Mouse (Mus musculus) stomach, embryonic 15.5 days (tissue): Measurements from ENCODE around the gene Tbc1d9b. TPM values are rescaled to one million over a fixed set of nuclear protein-coding genes. Genes with fewer than 3 reads are reported as not detected.

Source experiments
- ATAC-seq: fragments of 200-750 bp; cut with Nextera tagmentation; 2 replicates; pipeline ENCODE4 v1.8.0; 2017; ENCODE audit warnings: low read depth, moderate number of reproducible peaks, moderate TSS enrichment; ENCODE audit not compliant: insufficient read depth, low FRiP score
- H3K27ac ChIP-seq: fragments of 300-500 bp; sonication (generic); 2 replicates; pipeline ENCODE4 v1.5.1; 2015; ENCODE audit warnings: mild to moderate bottlenecking, inconsistent platforms
- H3K27me3 ChIP-seq: fragments of 300-500 bp; sonication (generic); replicated peaks from 2 replicates; pipeline ENCODE4 v1.6.1; 2015; ENCODE audit warnings: inconsistent platforms
- H3K36me3 ChIP-seq: fragments of 300-500 bp; sonication (generic); 2 replicates; pipeline ENCODE4 v1.6.1; 2015; ENCODE audit warnings: inconsistent platforms
- H3K4me1 ChIP-seq: fragments of 300-500 bp; sonication (generic); 2 replicates; pipeline ENCODE4 v1.6.1; 2015; ENCODE audit warnings: inconsistent platforms
- H3K4me2 ChIP-seq: fragments of 300-500 bp; sonication (generic); 2 replicates; pipeline ENCODE4 v1.6.1; 2015; ENCODE audit warnings: mild to moderate bottlenecking, inconsistent platforms
- H3K4me3 ChIP-seq: fragments of 300-500 bp; sonication (generic); replicated peaks from 2 replicates; pipeline ENCODE4 v1.5.1; 2015; ENCODE audit warnings: inconsistent platforms
- H3K9ac ChIP-seq: fragments of 300-500 bp; sonication (generic); 2 replicates; pipeline ENCODE4 v1.6.1; 2015; ENCODE audit warnings: inconsistent platforms
- H3K9me3 ChIP-seq: fragments of 300-500 bp; sonication (generic); 2 replicates; pipeline ENCODE4 v1.6.1; 2016; ENCODE audit warnings: inconsistent platforms
- WGBS: fragments of 180-500 bp; shearing (Covaris S2); methylation state at CpG from one replicate; pipeline ENCODE4 v1.1.7; 2015; 5-methylcytosine and 5-hydroxymethylcytosine counted together
- polyA plus RNA-seq: library from polyadenylated mRNA; unstranded; fragments of >200 nt; fragmentation: Nextera tagmentation; extraction: Ambion mirVana; gene quantifications from 2 replicates; pipeline ENCODE4 v1.2.1, GENCODE M21; 2015

The Tbc1d9b gene
- polyA plus RNA-seq, 1 experiment from 2014 or later = 33.4 TPM

- no peaks in the 10 kb centered on the region for H3K27me3 ChIP-seq
- peaks cover 59% of the 10 kb centered on the region for H3K36me3 ChIP-seq
- no peak overlapping the region for H3K27ac ChIP-seq
- no peak overlapping the region for H3K4me3 ChIP-seq
- H3K4me1 ChIP-seq = peaks cover 8% of the 10 kb centered on the region
- H3K9me3 ChIP-seq = no peaks in the 10 kb centered on the region
- 80% methylated on average over 2 of the region's 2 CpGs for WGBS
- no peak overlapping the region for H3K9ac ChIP-seq
- H3K4me2 ChIP-seq = no peak overlapping the region
- ATAC-seq = no peak
These were observed 74.8 kb downstream of the Tbc1d9b start for GRCm38 (mm10) chr11:50206037-50206436.

- peaks cover 10% of the 10 kb centered on the region for H3K4me1 ChIP-seq
- H3K27ac ChIP-seq = no peak overlapping the region
- 94% methylated on average over 14 of the region's 14 CpGs for WGBS
- H3K4me2 ChIP-seq = no peak overlapping the region
- H3K9ac ChIP-seq = no peak overlapping the region
- no peak for ATAC-seq
- H3K27me3 ChIP-seq = no peaks in the 10 kb centered on the region
- H3K9me3 ChIP-seq = no peaks in the 10 kb centered on the region
- H3K36me3 ChIP-seq = peaks cover 46% of the 10 kb centered on the region
- no peak overlapping the region for H3K4me3 ChIP-seq
These were observed 76.1 kb downstream of the Tbc1d9b start for GRCm38 (mm10) chr11:50207344-50207743.

- Histone ChIP-seq H3K9ac (no peak overlapping the region), H3K36me3 (peaks cover 41% of the 10 kb centered on the region), H3K4me2 (no peak overlapping the region), H3K4me3 (no peak overlapping the region), H3K4me1 (peaks cover 15% of the 10 kb centered on the region), H3K27ac (no peak overlapping the region), H3K27me3 (no peaks in the 10 kb centered on the region), H3K9me3 (no peaks in the 10 kb centered on the region)
- no peak for ATAC-seq
- WGBS = 91% methylated on average over 5 of the region's 5 CpGs
These were observed 76.8 kb downstream of the Tbc1d9b start for GRCm38 (mm10) chr11:50208039-50208438.

GRCm38 (mm10) chr11:50210101-50210504 is 78.9 kb downstream of the Tbc1d9b start:
- Histone ChIP-seq H3K27me3 (no peaks in the 10 kb centered on the region), H3K4me1 (peaks cover 15% of the 10 kb centered on the region), H3K27ac (peak overlapping the region; percentile 99), H3K4me3 (peak overlapping the region; percentile 98), H3K4me2 (peak overlapping the region; percentile 65), H3K9ac (peak overlapping the region; percentile 98), H3K9me3 (no peaks in the 10 kb centered on the region), H3K36me3 (peaks cover 29% of the 10 kb centered on the region)
- under 1% methylated on average over 24 of the region's 24 CpGs for WGBS
- ATAC-seq = peak; percentile 93

- Histone ChIP-seq H3K9me3 (no peaks in the 10 kb centered on the region), H3K27me3 (no peaks in the 10 kb centered on the region), H3K4me1 (peaks cover 19% of the 10 kb centered on the region), H3K36me3 (peaks cover 25% of the 10 kb centered on the region), H3K4me2 (peak within 1 kb of the TSS; percentile 65), H3K27ac (peak within 1 kb of the TSS; percentile 99), H3K9ac (peak within 1 kb of the TSS; percentile 98), H3K4me3 (peak within 1 kb of the TSS; percentile 98)
- under 1% methylated on average over 48 of the region's 48 CpGs for WGBS
- peak; percentile 69 for ATAC-seq
These were observed 79.4 kb downstream of the Tbc1d9b start, which contains the start of the genes Sqstm1 and Mgat4b for GRCm38 (mm10) chr11:50210505-50211151. Gene Sqstm1 (minus strand): TSS chr11:50210827. Gene Mgat4b (plus strand): TSS chr11:50210890.

GRCm38 (mm10) chr11:50211322-50212059 is 80.3 kb downstream of the Tbc1d9b start:
- peaks cover 17% of the 10 kb centered on the region for H3K36me3 ChIP-seq
- H3K4me3 ChIP-seq = peak overlapping the region; percentile 98
- H3K27me3 ChIP-seq = no peaks in the 10 kb centered on the region
- H3K4me2 ChIP-seq = peak overlapping the region; percentile 65
- H3K9ac ChIP-seq = no peak overlapping the region
- no peak for ATAC-seq
- WGBS = 89% methylated on average over 3 of the region's 3 CpGs
- H3K9me3 ChIP-seq = no peaks in the 10 kb centered on the region
- H3K4me1 ChIP-seq = peaks cover 24% of the 10 kb centered on the region
- H3K27ac ChIP-seq = peak overlapping the region; percentile 99; the same call in 1 of the 2 replicates

- no peak for ATAC-seq
- H3K4me2 ChIP-seq = no peak overlapping the region
- peaks cover 24% of the 10 kb centered on the region for H3K4me1 ChIP-seq
- 69% methylated on average over 3 of the region's 3 CpGs for WGBS
- H3K36me3 ChIP-seq = peaks cover 10% of the 10 kb centered on the region; the same call in 1 of the 2 replicates
- no peaks in the 10 kb centered on the region for H3K27me3 ChIP-seq
- H3K9ac ChIP-seq = no peak overlapping the region
- no peaks in the 10 kb centered on the region for H3K9me3 ChIP-seq
- H3K27ac ChIP-seq = peak overlapping the region; percentile 41; the same call in 1 of the 2 replicates
- no peak overlapping the region for H3K4me3 ChIP-seq
These were observed 81.0 kb downstream of the Tbc1d9b start for GRCm38 (mm10) chr11:50212060-50212739.

- WGBS = 49% methylated on average over 11 of the region's 11 CpGs
- Histone ChIP-seq H3K4me3 (no peak overlapping the region), H3K36me3 (0 out of 2 replicates have a peak, but pooled peaks cover under 1% of the 10 kb centered on the region), H3K4me2 (no peak overlapping the region), H3K9me3 (no peaks in the 10 kb centered on the region), H3K9ac (no peak overlapping the region), H3K27ac (peak overlapping the region; percentile 41), H3K27me3 (no peaks in the 10 kb centered on the region), H3K4me1 (peaks cover 24% of the 10 kb centered on the region)
- ATAC-seq = peak; percentile 44; the same call in 1 of the 2 replicates
These were observed 81.9 kb downstream of the Tbc1d9b start for GRCm38 (mm10) chr11:50212848-50213758.

GRCm38 (mm10) chr11:50214631-50215030 is 83.4 kb downstream of the Tbc1d9b start:
- H3K36me3 ChIP-seq = no peaks in the 10 kb centered on the region
- no peaks in the 10 kb centered on the region for H3K9me3 ChIP-seq
- H3K9ac ChIP-seq = no peak overlapping the region
- no peaks in the 10 kb centered on the region for H3K27me3 ChIP-seq
- peaks cover 19% of the 10 kb centered on the region for H3K4me1 ChIP-seq
- H3K4me2 ChIP-seq = no peak overlapping the region
- no peak overlapping the region for H3K4me3 ChIP-seq
- ATAC-seq = no peak
- H3K27ac ChIP-seq = no peak overlapping the region
- WGBS = 93% methylated on average over 6 of the region's 6 CpGs

- WGBS = 21% methylated on average over 9 of the region's 9 CpGs
- Histone ChIP-seq H3K4me3 (no peak overlapping the region), H3K27me3 (no peaks in the 10 kb centered on the region), H3K9ac (no peak overlapping the region), H3K27ac (no peak overlapping the region), H3K9me3 (no peaks in the 10 kb centered on the region), H3K4me2 (0 out of 2 replicates have a peak overlapping the region, but pooled peaks have one; percentile 1), H3K36me3 (no peaks in the 10 kb centered on the region), H3K4me1 (peaks cover 19% of the 10 kb centered on the region)
- no peak for ATAC-seq
These were observed 84.4 kb downstream of the Tbc1d9b start for GRCm38 (mm10) chr11:50215633-50216032.
